Comparison of ENCODE assay signal across 10 mouse cellular contexts in genomic region chr7:101050724-101051550, GRCm38 (mm10). TPM values are rescaled to one million over a fixed set of nuclear protein-coding genes. Genes with fewer than 3 reads are reported as not detected.
A peak's percentile ranks its signal among the peaks of the same experiment; 100 is the strongest.
DNase-seq lines count a peak whose midpoint lies in the region; ATAC-seq lines count a peak whose summit lies in the region.
"Had no signal": no experiment of that assay in that cellular context is flagged by ENCODE, and none has a peak within 500 bp of the region (broad histone marks: within the 10 kb centered on the region; RNA-seq: fewer than 3 reads in every experiment).

No protein-coding gene starts in this region.

- no peak for DNase-seq in kidney, postnatal 14 days
- DNase-seq in 3T3-L1 (ENCODE audit: low read depth, low spot score): peak; percentile 49
- peak; percentile 35 for DNase-seq in adrenal gland, postnatal 10 days
- peak; percentile 35 for DNase-seq in heart, postnatal 4 days
- DNase-seq in cerebellum, postnatal 4 days (ENCODE audit: low spot score in 2 of 2): no peak
- DNase-seq in layer of hippocampus, postnatal 14 days (ENCODE audit: low spot score in 2 of 2): no peak

- 53% methylated on average over 13 of the region's 13 CpGs for WGBS in kidney, embryonic 16.5 days

- peaks cover 7% of the 10 kb centered on the region for H3K4me1 ChIP-seq in kidney, embryonic 16.5 days (ENCODE audit: insufficient read depth, low read length)
- H3K4me1 ChIP-seq: forebrain, embryonic 15.5 days had no signal

- ATAC-seq in kidney, embryonic 16.5 days (ENCODE audit: low FRiP score, low TSS enrichment): peak; percentile 8; the same call in 1 of the 2 replicates
- ATAC-seq in frontal cortex, adult (ENCODE audit: low TSS enrichment): no peak

- H3K36me3 ChIP-seq in kidney, embryonic 16.5 days (ENCODE audit: insufficient read depth, low read length): no peaks in the 10 kb centered on the region
- H3K36me3 ChIP-seq: forebrain, embryonic 15.5 days had no signal

- no peaks in the 10 kb centered on the region for H3K9me3 ChIP-seq in kidney, embryonic 16.5 days (ENCODE audit: low read length)
- H3K9me3 ChIP-seq: forebrain, embryonic 15.5 days had no signal

- H3K27me3 ChIP-seq in kidney, embryonic 16.5 days (ENCODE audit: insufficient read depth, low read length): no peaks in the 10 kb centered on the region
- H3K27me3 ChIP-seq: forebrain, embryonic 15.5 days; Patski had no signal

- H3K9ac ChIP-seq in kidney, embryonic 16.5 days (replicated peaks; ENCODE audit: low read length): no peak overlapping the region
- H3K9ac ChIP-seq: forebrain, embryonic 15.5 days had no signal

- no peak overlapping the region for H3K4me3 ChIP-seq in kidney, embryonic 16.5 days (ENCODE audit: low read length)
- H3K4me3 ChIP-seq: forebrain, embryonic 15.5 days had no signal

- H3K27ac ChIP-seq in kidney, embryonic 16.5 days (ENCODE audit: low read length): no peak overlapping the region
- H3K27ac ChIP-seq: forebrain, embryonic 15.5 days had no signal

- H3K4me2 ChIP-seq in kidney, embryonic 16.5 days (replicated peaks; ENCODE audit: low read depth, low read length): no peak overlapping the region
- H3K4me2 ChIP-seq: forebrain, embryonic 15.5 days had no signal

RNA-seq across cellular contexts. Expression of gene P2ry2, which starts 38.3 kb away (rescaled TPM):
- polyA plus RNA-seq in kidney, embryonic 16.5 days (2015; fragmentation: Nextera tagmentation; extraction: Ambion mirVana): 1.2 and 1.4 TPM in 2 replicates
- 1 to 10 TPM; 5.5 to 7.2 TPM for total RNA-seq in adrenal gland, postnatal 10 days (2021)
- 10 to 100 TPM; 10.6 to 12.2 TPM for total RNA-seq in heart, postnatal 4 days (2021)
- total RNA-seq in layer of hippocampus, postnatal 14 days (2021): 1 to 10 TPM; 1.4 to 2.2 TPM

RNA-seq across cellular contexts. Expression of gene Fchsd2, which starts 41.7 kb away (rescaled TPM):
- 24.6 and 28.5 TPM in 2 replicates for polyA plus RNA-seq in kidney, embryonic 16.5 days (2015; fragmentation: Nextera tagmentation; extraction: Ambion mirVana)
- total RNA-seq in adrenal gland, postnatal 10 days (2021): 10 to 100 TPM; 22.1 to 30.2 TPM
- 10 to 100 TPM; 20.4 to 22.1 TPM for total RNA-seq in heart, postnatal 4 days (2021)
- total RNA-seq in layer of hippocampus, postnatal 14 days (2021): 10 to 100 TPM; 50.1 to 56.6 TPM

Comparison
In these comparisons a context has a peak if more than half of its experiments do, and no peak if none do; other contexts are left out.
1. DNase-seq: peak in 3T3-L1 (single experiment), adrenal gland, postnatal 10 days (single experiment) and heart, postnatal 4 days (single experiment); none in kidney, postnatal 14 days (single experiment), cerebellum, postnatal 4 days (0 of 2) and layer of hippocampus, postnatal 14 days (0 of 2).